Mouse (Mus musculus): ENCODE results near the gene Noa1.

The Noa1 gene

GRCm38 (mm10) chr5:77289686-77290085 lies 20.2 kb downstream of the Noa1 start:
- DNase-seq (ENCODE audit: low spot score): no peak

- DNase-seq (ENCODE audit: low spot score): no peak
Observed at GRCm38 (mm10) chr5:77287901-77288300, 22.0 kb downstream of the Noa1 start.

GRCm38 (mm10) chr5:77286904-77287303 lies 23.0 kb downstream of the Noa1 start:
- DNase-seq (ENCODE audit: low spot score): no peak

GRCm38 (mm10) chr5:77285685-77286084 lies 24.2 kb downstream of the Noa1 start:
- no peak for DNase-seq (ENCODE audit: low spot score)

GRCm38 (mm10) chr5:77282242-77282641 lies 27.6 kb downstream of the Noa1 start:
- DNase-seq (ENCODE audit: low spot score): no peak

- no peak for DNase-seq (ENCODE audit: low spot score)
Observed at GRCm38 (mm10) chr5:77281518-77282174, 28.2 kb downstream of the Noa1 start.

GRCm38 (mm10) chr5:77277204-77277603 lies 32.7 kb downstream of the Noa1 start:
- no peak for DNase-seq (ENCODE audit: low spot score)

- DNase-seq (ENCODE audit: low spot score): no peak
Observed at GRCm38 (mm10) chr5:77275950-77276349, 33.9 kb downstream of the Noa1 start.

- DNase-seq (ENCODE audit: low spot score): no peak
Observed at GRCm38 (mm10) chr5:77273151-77273550, 36.7 kb downstream of the Noa1 start.

- no peak for DNase-seq (ENCODE audit: low spot score)
Observed at GRCm38 (mm10) chr5:77269399-77269798, 40.5 kb downstream of the Noa1 start.

- DNase-seq (ENCODE audit: low spot score): no peak
Observed at GRCm38 (mm10) chr5:77267957-77268624, 41.8 kb downstream of the Noa1 start.

GRCm38 (mm10) chr5:77267441-77267840 lies 42.4 kb downstream of the Noa1 start:
- no peak for DNase-seq (ENCODE audit: low spot score)

- DNase-seq (ENCODE audit: low spot score): no peak
Observed at GRCm38 (mm10) chr5:77266886-77267401, 42.9 kb downstream of the Noa1 start.

GRCm38 (mm10) chr5:77266066-77266885 lies 43.6 kb downstream of the Noa1 start:
- peak; percentile 65 for DNase-seq (ENCODE audit: low spot score)

- no peak for DNase-seq (ENCODE audit: low spot score)
Observed at GRCm38 (mm10) chr5:77265671-77266065, 44.2 kb downstream of the Noa1 start.

GRCm38 (mm10) chr5:77265081-77265670 lies 44.7 kb downstream of the Noa1 start, which contains the start of gene Rest:
Gene Rest (plus strand): TSS chr5:77265491.
- DNase-seq (ENCODE audit: low spot score): peak; percentile 70

- no peak for DNase-seq (ENCODE audit: low spot score)
Observed at GRCm38 (mm10) chr5:77262105-77262504, 47.8 kb downstream of the Noa1 start.

- no peak for DNase-seq (ENCODE audit: low spot score)
Observed at GRCm38 (mm10) chr5:77261137-77261536, 48.7 kb downstream of the Noa1 start.

- DNase-seq (ENCODE audit: low spot score): no peak
Observed at GRCm38 (mm10) chr5:77260141-77260540, 49.7 kb downstream of the Noa1 start.

GRCm38 (mm10) chr5:77259315-77259714 lies 50.6 kb downstream of the Noa1 start:
- no peak for DNase-seq (ENCODE audit: low spot score)

GRCm38 (mm10) chr5:77257603-77258002 lies 52.3 kb downstream of the Noa1 start:
- no peak for DNase-seq (ENCODE audit: low spot score)

- no peak for DNase-seq (ENCODE audit: low spot score)
Observed at GRCm38 (mm10) chr5:77254402-77254801, 55.5 kb downstream of the Noa1 start.

All from ovary, postnatal 10 days (tissue).